Mouse (Mus musculus) cerebellum, adult 2 months (tissue): ENCODE measurements around the gene Slc6a13.

ENCODE experiments used
- CTCF ChIP-seq: fragments of 200-500 bp; IDR thresholded peaks from 2 replicates; pipeline ENCODE4 v1.5.1; 2011; ENCODE audit warnings: low read depth, mild to moderate bottlenecking, control low read depth, low read length, moderate library complexity, borderline replicate concordance; ENCODE audit not compliant: insufficient read depth
- POLR2A ChIP-seq: fragments of 200-500 bp; IDR thresholded peaks from 2 replicates; pipeline ENCODE4 v1.6.1; 2011; ENCODE audit warnings: low read length, control low read depth, borderline replicate concordance; ENCODE audit not compliant: insufficient read depth

- TF ChIP-seq CTCF (no peak), POLR2A (no peak)
Measured at GRCm38 (mm10) chr6:121322381-121323110, 22.5 kb downstream of the Slc6a13 start.
